Mouse (Mus musculus) liver, embryonic 14.5 days (tissue): ENCODE data around the gene Atcay. TPM values are rescaled to one million over a fixed set of nuclear protein-coding genes. Genes with fewer than 3 reads are reported as not detected.
"Not testable (repeated sequence)": the region's sequence is repeated elsewhere in the genome, so short reads cannot be mapped to it uniquely, and the experiment has no call there.

Experiments
- ATAC-seq: fragments of 200-750 bp; cut with Nextera tagmentation; 2 replicates; pipeline ENCODE4 v1.8.0; 2017; ENCODE audit warnings: moderate number of reproducible peaks, mild to moderate bottlenecking, moderate library complexity; ENCODE audit not compliant: insufficient read depth
- DNase-seq, 3 experiments: peaks; one replicate each; pipeline ENCODE4 v3.0.0-alpha.2; 2012 to 2013; ENCODE audit warnings: low read depth in 3 of 3, low spot score in 3 of 3
- H3K27ac ChIP-seq: fragments of 300-500 bp; sonication (generic); 2 replicates; pipeline ENCODE4 v1.5.1; 2014; ENCODE audit warnings: moderate library complexity, mild to moderate bottlenecking, control low read depth, inconsistent platforms
- H3K27me3 ChIP-seq: fragments of 300-500 bp; sonication (generic); 2 replicates; pipeline ENCODE4 v1.6.1; 2014; ENCODE audit warnings: mild to moderate bottlenecking, low read length, moderate library complexity; ENCODE audit not compliant: control insufficient read depth, insufficient read depth
- H3K36me3 ChIP-seq: fragments of 300-500 bp; sonication (generic); replicated peaks from 2 replicates; pipeline ENCODE4 v1.6.1; 2014; ENCODE audit warnings: low read depth; ENCODE audit not compliant: control insufficient read depth, insufficient read depth
- H3K4me1 ChIP-seq, 2 experiments: fragments of 200-500 bp in 1 of 2; fragments of 300-500 bp in 1 of 2; sonication (generic) in 1 of 2; replicated peaks; 2 replicates each; pipeline ENCODE4 v1.6.1; 2012 to 2014; ENCODE audit warnings: antibody characterized with exemption in 1 of 2, inconsistent platforms in 1 of 2, low read length in 1 of 2; ENCODE audit not compliant: control insufficient read depth in 2 of 2, insufficient read depth in 2 of 2
- H3K4me2 ChIP-seq: fragments of 300-500 bp; sonication (generic); 2 replicates; pipeline ENCODE4 v1.6.1; 2014; ENCODE audit warnings: low read depth, mild to moderate bottlenecking, control low read depth, moderate library complexity
- H3K4me3 ChIP-seq, 2 experiments: fragments of 200-500 bp in 1 of 2; fragments of 300-500 bp in 1 of 2; sonication (generic) in 1 of 2; 2 replicates each; pipeline ENCODE4 v1.5.1; 2012 to 2014; ENCODE audit warnings: low read depth in 2 of 2, low read length in 2 of 2, mild to moderate bottlenecking in 2 of 2, control low read depth in 1 of 2, inconsistent platforms in 1 of 2, moderate library complexity in 1 of 2; ENCODE audit not compliant: insufficient read depth in 1 of 2
- H3K9ac ChIP-seq: fragments of 300-500 bp; sonication (generic); replicated peaks from 2 replicates; pipeline ENCODE4 v1.6.1; 2014; ENCODE audit warnings: mild to moderate bottlenecking, control low read depth, moderate library complexity
- H3K9me3 ChIP-seq: fragments of 300-500 bp; sonication (generic); 2 replicates; pipeline ENCODE4 v1.6.1; 2016; ENCODE audit warnings: low read length, mixed read lengths; ENCODE audit not compliant: control insufficient read depth
- CTCF ChIP-seq: IDR thresholded peaks from 2 replicates; pipeline ENCODE4 v1.5.1; 2016; ENCODE audit warnings: antibody characterized with exemption, low read depth, control low read depth
- EP300 ChIP-seq: IDR thresholded peaks from 2 replicates; pipeline ENCODE4 v1.6.1; 2016; ENCODE audit warnings: antibody characterized with exemption, low read depth
- WGBS: fragments of 180-500 bp; shearing (Covaris S2); extraction: QIAGEN DNeasy Blood & Tissue Kit; methylation state at CpG from one replicate; pipeline ENCODE4 v1.1.7; 2014; ENCODE audit not compliant: insufficient replicate concordance; 5-methylcytosine and 5-hydroxymethylcytosine counted together
- polyA plus RNA-seq, 2 experiments: library from polyadenylated mRNA; depleted of rRNA in 1 of 2; stranded (reverse) in 1 of 2; unstranded in 1 of 2; fragments of >200 nt; fragmentation: Nextera tagmentation in 1 of 2; extraction: Ambion mirVana in 1 of 2; gene quantifications; 2 replicates each; pipeline versions ENCODE4 v1.2.1 to v1.2.3; 2012 to 2014

Atcay gene
- polyA plus RNA-seq, 2 experiments: 0.01 TPM; not detected in 1

GRCm38 (mm10) chr10:81221402-81222015, 9.1 kb downstream of the Atcay start:
- Histone ChIP-seq H3K27me3 (no peaks in the 10 kb centered on the region), H3K9ac (no peak overlapping the region), H3K9me3 (no peaks in the 10 kb centered on the region), H3K27ac (no peak overlapping the region), H3K36me3 (no peaks in the 10 kb centered on the region), H3K4me1 (no peaks in the 10 kb centered on the region; a peak in 1 of 4 replicates), H3K4me3 (no peak overlapping the region), H3K4me2 (no peak overlapping the region)
- TF ChIP-seq CTCF (no peak), EP300 (no peak)
- WGBS: 57% methylated on average over 5 of the region's 5 CpGs
- DNase-seq (no peak), ATAC-seq (no peak)

GRCm38 (mm10) chr10:81217964-81218363, 12.7 kb downstream of the Atcay start:
- ATAC-seq (no peak), DNase-seq (peak; percentile 36 to 55 (median 37))
- Histone ChIP-seq H3K27me3 (no peaks in the 10 kb centered on the region), H3K36me3 (no peaks in the 10 kb centered on the region), H3K4me2 (no peak overlapping the region), H3K4me1 (no peaks in the 10 kb centered on the region; a peak in 1 of 4 replicates), H3K27ac (no peak overlapping the region), H3K9me3 (no peaks in the 10 kb centered on the region), H3K9ac (no peak overlapping the region), H3K4me3 (no peak overlapping the region)
- TF ChIP-seq CTCF (peak; percentile 95), EP300 (no peak)
- 16% methylated on average over 7 of the region's 7 CpGs for WGBS

- H3K4me2 ChIP-seq, H3K27me3 ChIP-seq, H3K4me3 ChIP-seq, H3K9ac ChIP-seq, ATAC-seq, H3K36me3 ChIP-seq, DNase-seq, H3K9me3 ChIP-seq, H3K4me1 ChIP-seq, H3K27ac ChIP-seq: not testable (repeated sequence)
- TF ChIP-seq CTCF: peak; percentile 71
- WGBS: 4% methylated on average over 1 of the region's 1 CpGs
Measured at GRCm38 (mm10) chr10:81217267-81217666, 13.4 kb downstream of the Atcay start.

GRCm38 (mm10) chr10:81216810-81217209, 13.8 kb downstream of the Atcay start:
- Histone ChIP-seq H3K4me1 (no peaks in the 10 kb centered on the region; a peak in 1 of 4 replicates), H3K4me3 (no peak overlapping the region), H3K4me2 (no peak overlapping the region), H3K9ac (no peak overlapping the region), H3K36me3 (no peaks in the 10 kb centered on the region), H3K9me3 (no peaks in the 10 kb centered on the region), H3K27me3 (no peaks in the 10 kb centered on the region), H3K27ac (no peak overlapping the region)
- WGBS: 68% methylated on average over 6 of the region's 6 CpGs
- no peak for ATAC-seq
- TF ChIP-seq EP300 (no peak), CTCF (no peak)
- DNase-seq: no peak

GRCm38 (mm10) chr10:81216260-81216659, 14.4 kb downstream of the Atcay start:
- no peak for TF ChIP-seq EP300
- no peak for TF ChIP-seq CTCF
- ATAC-seq (no peak), DNase-seq (no peak)
- H3K4me1 ChIP-seq: no peaks in the 10 kb centered on the region
- H3K9ac ChIP-seq: no peak overlapping the region
- no peaks in the 10 kb centered on the region for H3K36me3 ChIP-seq
- H3K4me3 ChIP-seq: no peak overlapping the region
- H3K9me3 ChIP-seq: no peaks in the 10 kb centered on the region
- H3K27me3 ChIP-seq: no peaks in the 10 kb centered on the region
- WGBS: 65% methylated on average over 6 of the region's 6 CpGs
- no peak overlapping the region for H3K4me2 ChIP-seq
- no peak overlapping the region for H3K27ac ChIP-seq
